Mouse (Mus musculus): Measurements from ENCODE around the gene Mmp15. TPM values are rescaled to one million over a fixed set of nuclear protein-coding genes. Genes with fewer than 3 reads are reported as not detected.
"Not testable (repeated sequence)": the region's sequence is repeated elsewhere in the genome, so short reads cannot be mapped to it uniquely, and the experiment has no call there.

Mmp15 gene
- polyA plus RNA-seq, 1 experiment from 2014 or later = 15.0 TPM

GRCm38 (mm10) chr8:95363849-95364248 lies 11.8 kb downstream of the Mmp15 start:
- Histone ChIP-seq H3K9me3 (no peaks in the 10 kb centered on the region), H3K27me3 (no peaks in the 10 kb centered on the region), H3K27ac (replicated peaks) (no peak overlapping the region), H3K4me1 (peaks cover 16% of the 10 kb centered on the region), H3K4me3 (no peak overlapping the region), H3K4me2 (replicated peaks) (no peak overlapping the region), H3K36me3 (0 out of 2 replicates have a peak, but pooled peaks cover 8% of the 10 kb centered on the region), H3K9ac (replicated peaks) (no peak overlapping the region)
- no peak for ATAC-seq (replicated peaks)
- 100% methylated on average over 2 of the region's 2 CpGs for WGBS

GRCm38 (mm10) chr8:95369581-95370326 lies 17.7 kb downstream of the Mmp15 start:
- H3K4me1 ChIP-seq = no peaks in the 10 kb centered on the region
- H3K4me3 ChIP-seq = no peak overlapping the region
- WGBS = 57% methylated on average over 20 of the region's 20 CpGs
- no peak overlapping the region for H3K4me2 ChIP-seq (replicated peaks)
- ATAC-seq (replicated peaks) = 0 out of 2 replicates have a peak, but pooled peaks have one; percentile 9
- peaks cover 18% of the 10 kb centered on the region; the same call in 1 of the 2 replicates for H3K36me3 ChIP-seq
- H3K27me3 ChIP-seq = no peaks in the 10 kb centered on the region
- H3K9ac ChIP-seq (replicated peaks) = no peak overlapping the region
- H3K27ac ChIP-seq (replicated peaks) = no peak overlapping the region
- H3K9me3 ChIP-seq = no peaks in the 10 kb centered on the region

GRCm38 (mm10) chr8:95373389-95374002 lies 21.4 kb downstream of the Mmp15 start:
- Histone ChIP-seq H3K27ac (replicated peaks) (no peak overlapping the region), H3K4me2 (replicated peaks) (no peak overlapping the region), H3K36me3 (peaks cover 12% of the 10 kb centered on the region; the same call in 1 of the 2 replicates), H3K9ac (replicated peaks) (no peak overlapping the region), H3K27me3 (no peaks in the 10 kb centered on the region), H3K4me1 (no peaks in the 10 kb centered on the region), H3K9me3 (no peaks in the 10 kb centered on the region), H3K4me3 (no peak overlapping the region)
- no peak for ATAC-seq (replicated peaks)
- WGBS = 84% methylated on average over 12 of the region's 12 CpGs

- H3K27ac ChIP-seq (replicated peaks) = no peak overlapping the region
- no peak overlapping the region for H3K9ac ChIP-seq (replicated peaks)
- no peak overlapping the region for H3K4me2 ChIP-seq (replicated peaks)
- peaks cover 10% of the 10 kb centered on the region; the same call in 1 of the 2 replicates for H3K36me3 ChIP-seq
- no peaks in the 10 kb centered on the region for H3K27me3 ChIP-seq
- no peak overlapping the region for H3K4me3 ChIP-seq
- H3K4me1 ChIP-seq = no peaks in the 10 kb centered on the region
- no peaks in the 10 kb centered on the region for H3K9me3 ChIP-seq
- WGBS = 81% methylated on average over 3 of the region's 3 CpGs
- no peak for ATAC-seq (replicated peaks)
Observed at GRCm38 (mm10) chr8:95374429-95374828, 22.4 kb downstream of the Mmp15 start.

- Histone ChIP-seq H3K4me3 (no peak overlapping the region), H3K4me1 (no peaks in the 10 kb centered on the region), H3K27ac (replicated peaks) (no peak overlapping the region), H3K27me3 (no peaks in the 10 kb centered on the region), H3K36me3 (peaks cover 10% of the 10 kb centered on the region; the same call in 1 of the 2 replicates), H3K9ac (replicated peaks) (no peak overlapping the region), H3K4me2 (replicated peaks) (no peak overlapping the region), H3K9me3 (no peaks in the 10 kb centered on the region)
- no peak for ATAC-seq (replicated peaks)
- 83% methylated on average over 7 of the region's 7 CpGs for WGBS
Observed at GRCm38 (mm10) chr8:95375374-95375930, 23.4 kb downstream of the Mmp15 start.

- no peak overlapping the region for H3K4me3 ChIP-seq
- H3K9ac ChIP-seq (replicated peaks) = no peak overlapping the region
- 86% methylated on average over 12 of the region's 12 CpGs for WGBS
- no peak overlapping the region for H3K27ac ChIP-seq (replicated peaks)
- H3K9me3 ChIP-seq = no peaks in the 10 kb centered on the region
- H3K27me3 ChIP-seq = no peaks in the 10 kb centered on the region
- no peak for ATAC-seq (replicated peaks)
- no peaks in the 10 kb centered on the region for H3K4me1 ChIP-seq
- peaks cover 5% of the 10 kb centered on the region; the same call in 1 of the 2 replicates for H3K36me3 ChIP-seq
- H3K4me2 ChIP-seq (replicated peaks) = no peak overlapping the region
Observed at GRCm38 (mm10) chr8:95376309-95376999, 24.4 kb downstream of the Mmp15 start.

GRCm38 (mm10) chr8:95377101-95377500 lies 25.0 kb downstream of the Mmp15 start:
- 90% methylated on average over 4 of the region's 4 CpGs for WGBS
- no peak overlapping the region for H3K4me2 ChIP-seq (replicated peaks)
- H3K4me1 ChIP-seq = no peaks in the 10 kb centered on the region
- no peak overlapping the region for H3K9ac ChIP-seq (replicated peaks)
- no peaks in the 10 kb centered on the region for H3K36me3 ChIP-seq
- no peaks in the 10 kb centered on the region for H3K9me3 ChIP-seq
- ATAC-seq (replicated peaks) = no peak
- no peaks in the 10 kb centered on the region for H3K27me3 ChIP-seq
- H3K4me3 ChIP-seq = no peak overlapping the region
- no peak overlapping the region for H3K27ac ChIP-seq (replicated peaks)

GRCm38 (mm10) chr8:95377863-95378291 lies 25.8 kb downstream of the Mmp15 start:
- H3K4me3 ChIP-seq = no peak overlapping the region
- 60% methylated on average over 7 of the region's 7 CpGs for WGBS
- H3K27ac ChIP-seq (replicated peaks) = no peak overlapping the region
- no peak overlapping the region for H3K4me2 ChIP-seq (replicated peaks)
- H3K9me3 ChIP-seq = no peaks in the 10 kb centered on the region
- H3K27me3 ChIP-seq = no peaks in the 10 kb centered on the region
- no peaks in the 10 kb centered on the region for H3K4me1 ChIP-seq
- no peaks in the 10 kb centered on the region for H3K36me3 ChIP-seq
- H3K9ac ChIP-seq (replicated peaks) = no peak overlapping the region
- 0 out of 2 replicates have a peak, but pooled peaks have one; percentile 29 for ATAC-seq (replicated peaks)

- not testable (repeated sequence) for H3K9me3 ChIP-seq; ATAC-seq (replicated peaks); H3K4me3 ChIP-seq; H3K27me3 ChIP-seq; H3K4me1 ChIP-seq; H3K4me2 ChIP-seq (replicated peaks); H3K9ac ChIP-seq (replicated peaks); H3K36me3 ChIP-seq; H3K27ac ChIP-seq (replicated peaks)
- WGBS = 97% methylated on average over 11 of the region's 11 CpGs
Observed at GRCm38 (mm10) chr8:95378928-95379327, 26.9 kb downstream of the Mmp15 start.

GRCm38 (mm10) chr8:95380953-95381352 lies 28.9 kb downstream of the Mmp15 start:
- Histone ChIP-seq H3K9me3 (no peaks in the 10 kb centered on the region), H3K4me1 (no peaks in the 10 kb centered on the region), H3K36me3 (no peaks in the 10 kb centered on the region), H3K4me2 (replicated peaks) (no peak overlapping the region), H3K9ac (replicated peaks) (no peak overlapping the region), H3K4me3 (no peak overlapping the region), H3K27me3 (no peaks in the 10 kb centered on the region), H3K27ac (replicated peaks) (no peak overlapping the region)
- no peak for ATAC-seq (replicated peaks)

- Histone ChIP-seq H3K4me1 (no peaks in the 10 kb centered on the region), H3K27me3 (no peaks in the 10 kb centered on the region), H3K9ac (replicated peaks) (no peak overlapping the region), H3K27ac (replicated peaks) (no peak overlapping the region), H3K36me3 (no peaks in the 10 kb centered on the region), H3K9me3 (no peaks in the 10 kb centered on the region), H3K4me3 (no peak overlapping the region), H3K4me2 (replicated peaks) (no peak overlapping the region)
- ATAC-seq (replicated peaks) = no peak
- 78% methylated on average over 3 of the region's 3 CpGs for WGBS
Observed at GRCm38 (mm10) chr8:95381595-95381994, 29.5 kb downstream of the Mmp15 start.

- WGBS = 84% methylated on average over 3 of the region's 3 CpGs
- H3K9ac ChIP-seq (replicated peaks) = no peak overlapping the region
Observed at GRCm38 (mm10) chr8:95384501-95384900, 32.4 kb downstream of the Mmp15 start.

More at GRCm38 (mm10) chr8:95384501-95384900, 32.4 kb downstream of the Mmp15 start:
- Histone ChIP-seq H3K4me1 (no peaks in the 10 kb centered on the region), H3K27me3 (no peaks in the 10 kb centered on the region), H3K36me3 (no peaks in the 10 kb centered on the region), H3K27ac (replicated peaks) (no peak overlapping the region), H3K9me3 (no peaks in the 10 kb centered on the region), H3K4me2 (replicated peaks) (no peak overlapping the region), H3K4me3 (no peak overlapping the region)
- no peak for ATAC-seq (replicated peaks)

Data from forebrain, embryonic 15.5 days (tissue).